Mouse (Mus musculus) testis, adult 2 months (tissue): ENCODE data around the gene Hist1h2ab.

Experiments
- CTCF ChIP-seq: fragments of 200-500 bp; IDR thresholded peaks from 2 replicates; pipeline ENCODE4 v1.5.1; 2012; ENCODE audit warnings: low read depth, mild to moderate bottlenecking, inconsistent platforms, low read length, moderate library complexity; ENCODE audit not compliant: control insufficient read depth, insufficient read depth, insufficient replicate concordance
- POLR2A ChIP-seq: fragments of 200-500 bp; IDR thresholded peaks from 2 replicates; pipeline ENCODE4 v1.6.1; 2012; ENCODE audit warnings: low read depth, mild to moderate bottlenecking, inconsistent platforms, low read length, moderate library complexity; ENCODE audit not compliant: control insufficient read depth

- no peak for TF ChIP-seq POLR2A
- no peak for TF ChIP-seq CTCF
Observed at GRCm38 (mm10) chr13:23743215-23743614, 7.7 kb upstream of the Hist1h2ab start.
